Mouse (Mus musculus) testis, adult 2 months (tissue): Measurements from ENCODE around the gene B4gat1. TPM values are rescaled to one million over a fixed set of nuclear protein-coding genes. Genes with fewer than 3 reads are reported as not detected.

Experiments used
- H3K27ac ChIP-seq: fragments of 200-500 bp; 2 replicates; pipeline ENCODE4 v1.5.1; 2012; ENCODE audit warnings: low read depth, low read length; ENCODE audit not compliant: control insufficient read depth, insufficient read depth
- H3K27me3 ChIP-seq: fragments of 200-500 bp; 2 replicates; pipeline ENCODE4 v1.6.1; 2012; ENCODE audit warnings: mild to moderate bottlenecking, low read length, moderate library complexity; ENCODE audit not compliant: control insufficient read depth, insufficient read depth
- H3K36me3 ChIP-seq: fragments of 200-500 bp; 2 replicates; pipeline ENCODE4 v1.6.1; 2012; ENCODE audit warnings: mild to moderate bottlenecking, low read length; ENCODE audit not compliant: control insufficient read depth, insufficient read depth
- H3K4me1 ChIP-seq: fragments of 200-500 bp; 2 replicates; pipeline ENCODE4 v1.6.1; 2012; ENCODE audit warnings: low read length; ENCODE audit not compliant: control insufficient read depth, insufficient read depth
- H3K4me3 ChIP-seq: fragments of 200-500 bp; 2 replicates; pipeline ENCODE4 v1.5.1; 2012; ENCODE audit warnings: low read depth, mild to moderate bottlenecking, low read length, moderate library complexity, mixed read lengths; ENCODE audit not compliant: control insufficient read depth
- CTCF ChIP-seq: fragments of 200-500 bp; IDR thresholded peaks from 2 replicates; pipeline ENCODE4 v1.5.1; 2012; ENCODE audit warnings: low read depth, mild to moderate bottlenecking, inconsistent platforms, low read length, moderate library complexity; ENCODE audit not compliant: control insufficient read depth, insufficient read depth, insufficient replicate concordance
- POLR2A ChIP-seq: fragments of 200-500 bp; IDR thresholded peaks from 2 replicates; pipeline ENCODE4 v1.6.1; 2012; ENCODE audit warnings: low read depth, mild to moderate bottlenecking, inconsistent platforms, low read length, moderate library complexity; ENCODE audit not compliant: control insufficient read depth
- polyA plus RNA-seq: library from polyadenylated mRNA; depleted of rRNA; stranded (reverse); fragments of >200 nt; gene quantifications from 2 replicates; pipeline ENCODE4 v1.2.3, GENCODE M21; 2012

B4gat1 gene
- polyA plus RNA-seq, 1 experiment, result 3.7 TPM

DNA sequence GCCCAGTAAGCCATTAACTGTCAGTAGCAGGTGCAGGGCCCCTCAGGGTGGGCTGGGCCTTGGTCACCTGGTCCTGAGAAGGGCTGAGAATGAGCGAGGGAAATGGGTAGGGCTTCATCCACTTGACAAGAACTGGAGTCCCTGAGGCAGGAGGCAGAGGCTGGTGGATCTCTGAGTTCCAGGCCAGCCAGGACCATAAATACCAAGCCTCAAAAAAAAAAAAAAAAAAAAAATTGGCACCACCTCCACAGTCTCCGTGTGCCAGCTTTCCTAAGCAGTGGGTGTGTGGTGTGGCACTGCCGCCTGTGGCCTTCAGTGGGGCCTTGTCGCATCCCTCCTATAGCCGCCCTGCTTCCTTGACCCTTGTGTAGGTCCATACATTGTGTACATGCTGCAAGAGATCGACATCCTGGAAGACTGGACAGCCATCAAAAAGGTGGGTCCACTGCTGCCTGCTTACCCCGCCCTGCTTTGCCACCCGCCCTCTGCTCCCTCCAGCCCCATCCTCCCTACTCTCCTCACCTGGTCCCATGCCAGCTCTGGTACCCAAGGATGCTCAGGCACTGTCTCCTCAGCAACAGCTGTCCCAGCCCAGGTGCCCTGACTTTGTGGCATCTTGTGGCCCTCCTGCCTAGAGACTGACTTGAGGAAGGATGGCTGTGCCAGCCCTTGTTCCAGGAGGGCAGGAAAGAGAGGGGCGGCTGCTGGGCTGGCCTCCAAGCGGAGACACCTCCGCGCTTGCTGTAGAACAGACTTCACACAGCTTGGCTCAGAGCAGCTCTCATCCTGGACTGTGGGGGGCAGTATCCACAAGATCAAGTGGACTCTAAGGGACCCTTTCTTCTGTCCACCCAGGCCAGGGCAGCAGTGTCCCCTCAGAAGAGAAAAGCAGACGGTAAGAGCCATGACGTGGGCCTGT lies 9.8 kb downstream of the B4gat1 start:
- peaks cover 6% of the 10 kb centered on the region for H3K4me1 ChIP-seq
- H3K4me3 ChIP-seq, result no peak overlapping the region
- H3K36me3 ChIP-seq, result no peaks in the 10 kb centered on the region; the same call in 1 of the 2 replicates
- H3K27ac ChIP-seq, result no peak overlapping the region
- TF ChIP-seq CTCF, result no peak
- TF ChIP-seq POLR2A, result no peak
- H3K27me3 ChIP-seq, result no peaks in the 10 kb centered on the region

DNA sequence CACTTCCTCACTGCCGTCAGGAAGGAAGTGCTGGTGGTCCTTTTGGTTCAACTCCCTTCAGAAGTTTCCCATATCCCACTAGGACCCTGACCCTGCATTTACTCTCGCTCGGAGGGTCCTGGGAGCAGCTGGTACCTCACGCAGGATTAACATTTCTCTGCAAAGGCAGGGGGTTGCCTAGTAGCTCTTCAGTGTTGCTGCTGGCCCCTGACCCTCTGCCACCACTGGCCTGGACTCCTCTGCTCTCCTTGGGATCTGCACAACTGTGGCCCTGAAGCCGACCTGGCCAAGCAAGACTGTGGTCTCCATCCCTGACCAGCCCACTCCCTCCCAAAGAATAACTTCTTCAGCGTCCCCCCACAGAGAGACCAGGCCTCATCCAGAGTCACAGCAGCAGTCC lies 10.7 kb downstream of the B4gat1 start:
- Histone ChIP-seq H3K36me3 (no peaks in the 10 kb centered on the region; the same call in 1 of the 2 replicates), H3K4me3 (peak overlapping the region; percentile 0), H3K27me3 (no peaks in the 10 kb centered on the region), H3K27ac (no peak overlapping the region), H3K4me1 (peaks cover 6% of the 10 kb centered on the region)
- TF ChIP-seq POLR2A (no peak), CTCF (no peak)

GRCm38 (mm10) chr19:5050047-5050905 lies 11.7 kb downstream of the B4gat1 start, which contains the start of gene Rin1:
Rin1 (plus strand) TSS chr19:5050481.
- H3K27ac ChIP-seq, result no peak within 1 kb of the TSS
- peak within 1 kb of the TSS; percentile 57 for H3K4me3 ChIP-seq
- H3K36me3 ChIP-seq, result no peaks in the 10 kb centered on the region; the same call in 1 of the 2 replicates

DNA sequence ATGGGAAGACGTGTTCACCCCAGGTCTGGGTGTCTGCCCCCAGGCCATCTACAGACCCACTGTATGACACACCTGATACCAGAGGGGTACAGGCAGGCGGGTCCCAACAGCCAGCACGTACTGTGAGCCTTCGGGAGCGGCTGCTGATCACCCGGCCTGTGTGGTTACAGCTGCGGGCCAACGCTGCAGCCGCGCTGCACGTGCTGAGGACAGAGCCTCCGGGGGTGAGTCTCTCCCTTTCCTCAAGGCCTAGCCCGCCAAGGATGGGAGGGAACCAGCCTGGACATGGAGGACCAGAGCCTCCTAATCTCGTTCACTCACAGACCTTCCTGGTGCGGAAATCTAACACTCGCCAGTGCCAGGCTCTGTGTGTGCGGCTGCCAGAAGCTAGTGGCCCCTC lies 12.4 kb downstream of the B4gat1 start:
- TF ChIP-seq POLR2A, result no peak
- no peak for TF ChIP-seq CTCF
- no peak overlapping the region for H3K27ac ChIP-seq
- H3K36me3 ChIP-seq, result no peaks in the 10 kb centered on the region; the same call in 1 of the 2 replicates
- H3K27me3 ChIP-seq, result no peaks in the 10 kb centered on the region
- peak overlapping the region; percentile 56 for H3K4me3 ChIP-seq
- H3K4me1 ChIP-seq, result peaks cover 6% of the 10 kb centered on the region

More at GRCm38 (mm10) chr19:5050047-5050905, 11.7 kb downstream of the B4gat1 start, which contains the start of gene Rin1:
- H3K27me3 ChIP-seq, result no peaks in the 10 kb centered on the region
- peaks cover 6% of the 10 kb centered on the region for H3K4me1 ChIP-seq
- TF ChIP-seq POLR2A (peak; percentile 51; the same call in 1 of the 2 replicates), CTCF (peak; percentile 7; the same call in 1 of the 2 replicates)

DNA sequence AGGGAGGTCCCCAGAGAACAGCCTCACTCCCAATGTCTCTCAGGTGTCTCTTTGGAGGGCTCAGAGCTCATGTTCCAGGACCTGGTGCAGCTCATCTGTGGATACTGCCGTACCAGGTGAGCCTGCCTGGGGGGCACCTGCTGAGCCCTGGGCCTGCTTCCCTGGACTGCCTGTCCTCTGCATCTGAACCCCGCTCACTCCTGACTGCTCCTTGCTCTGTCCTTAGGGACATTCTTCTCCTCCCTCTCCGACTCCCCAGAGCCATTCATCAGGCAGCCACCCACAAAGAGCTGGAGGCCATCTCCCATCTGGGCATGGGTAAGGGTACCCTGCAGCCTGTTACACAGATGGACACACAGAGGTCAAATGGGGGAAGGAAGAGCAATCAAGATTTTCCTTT lies 12.9 kb downstream of the B4gat1 start:
- TF ChIP-seq CTCF, result no peak
- TF ChIP-seq POLR2A, result no peak
- H3K4me1 ChIP-seq, result peaks cover 6% of the 10 kb centered on the region
- H3K27me3 ChIP-seq, result no peaks in the 10 kb centered on the region
- H3K27ac ChIP-seq, result no peak overlapping the region
- peak overlapping the region; percentile 56 for H3K4me3 ChIP-seq
- no peaks in the 10 kb centered on the region; the same call in 1 of the 2 replicates for H3K36me3 ChIP-seq

- Histone ChIP-seq H3K36me3 (no peaks in the 10 kb centered on the region), H3K4me3 (peak overlapping the region; percentile 54), H3K27me3 (no peaks in the 10 kb centered on the region), H3K27ac (no peak overlapping the region), H3K4me1 (peaks cover 6% of the 10 kb centered on the region)
- TF ChIP-seq POLR2A (no peak), CTCF (no peak)
These were observed 13.7 kb downstream of the B4gat1 start for GRCm38 (mm10) chr19:5052166-5052822.
